Mouse (Mus musculus) embryonic facial prominence, embryonic 15.5 days (tissue): ENCODE data around the gene Scn5a. TPM values are rescaled to one million over a fixed set of nuclear protein-coding genes. Genes with fewer than 3 reads are reported as not detected.

ENCODE experiments used
- ATAC-seq: fragments of 200-750 bp; cut with Nextera tagmentation; 2 replicates; pipeline ENCODE4 v1.8.0; 2017; ENCODE audit warnings: low read depth, moderate TSS enrichment; ENCODE audit not compliant: insufficient number of reproducible peaks, low FRiP score, low TSS enrichment
- H3K27ac ChIP-seq: fragments of 300-500 bp; sonication (generic); replicated peaks from 2 replicates; pipeline ENCODE4 v1.5.1; 2015; ENCODE audit warnings: mild to moderate bottlenecking, inconsistent platforms
- H3K27me3 ChIP-seq: fragments of 300-500 bp; sonication (generic); 2 replicates; pipeline ENCODE4 v1.6.1; 2015; ENCODE audit warnings: inconsistent platforms
- H3K36me3 ChIP-seq: fragments of 300-500 bp; sonication (generic); 2 replicates; pipeline ENCODE4 v1.6.1; 2015; ENCODE audit warnings: mild to moderate bottlenecking, inconsistent platforms
- H3K4me1 ChIP-seq: fragments of 300-500 bp; sonication (generic); 2 replicates; pipeline ENCODE4 v1.6.1; 2015; ENCODE audit warnings: inconsistent platforms
- H3K4me2 ChIP-seq: fragments of 300-500 bp; sonication (generic); replicated peaks from 2 replicates; pipeline ENCODE4 v1.6.1; 2015; ENCODE audit warnings: mild to moderate bottlenecking, inconsistent platforms
- H3K4me3 ChIP-seq: fragments of 300-500 bp; sonication (generic); replicated peaks from 2 replicates; pipeline ENCODE4 v1.5.1; 2015; ENCODE audit warnings: mild to moderate bottlenecking, inconsistent platforms
- H3K9ac ChIP-seq: fragments of 300-500 bp; sonication (generic); 2 replicates; pipeline ENCODE4 v1.6.1; 2015; ENCODE audit warnings: inconsistent platforms
- H3K9me3 ChIP-seq: fragments of 300-500 bp; sonication (generic); replicated peaks from 2 replicates; pipeline ENCODE4 v1.6.1; 2016; ENCODE audit warnings: inconsistent platforms
- WGBS: fragments of 180-500 bp; shearing (Covaris S2); methylation state at CpG from one replicate; pipeline ENCODE4 v1.1.7; 2015; 5-methylcytosine and 5-hydroxymethylcytosine counted together
- polyA plus RNA-seq: library from polyadenylated mRNA; unstranded; fragments of >200 nt; fragmentation: Nextera tagmentation; extraction: Ambion mirVana; gene quantifications from 2 replicates; pipeline ENCODE4 v1.2.1, GENCODE M21; 2015

Gene Scn5a
- polyA plus RNA-seq, 1 experiment from 2014 or later, result 0.80 TPM

- Histone ChIP-seq H3K36me3 (no peaks in the 10 kb centered on the region), H3K4me1 (no peaks in the 10 kb centered on the region), H3K27ac (no peak overlapping the region), H3K4me2 (no peak overlapping the region), H3K9me3 (0 out of 2 replicates have a peak, but pooled peaks cover 4% of the 10 kb centered on the region), H3K27me3 (no peaks in the 10 kb centered on the region), H3K4me3 (no peak overlapping the region), H3K9ac (no peak overlapping the region)
- 61% methylated on average over 11 of the region's 11 CpGs for WGBS
- no peak for ATAC-seq
Measured at GRCm38 (mm10) chr9:119504981-119505658, 73.7 kb downstream of the Scn5a start.

- Histone ChIP-seq H3K9me3 (0 out of 2 replicates have a peak, but pooled peaks cover 4% of the 10 kb centered on the region), H3K4me1 (no peaks in the 10 kb centered on the region), H3K27ac (no peak overlapping the region), H3K4me3 (no peak overlapping the region), H3K9ac (no peak overlapping the region), H3K36me3 (no peaks in the 10 kb centered on the region), H3K4me2 (no peak overlapping the region), H3K27me3 (no peaks in the 10 kb centered on the region)
- 89% methylated on average over 9 of the region's 9 CpGs for WGBS
- no peak for ATAC-seq
Measured at GRCm38 (mm10) chr9:119503613-119504012, 75.2 kb downstream of the Scn5a start.

- Histone ChIP-seq H3K36me3 (no peaks in the 10 kb centered on the region), H3K27me3 (no peaks in the 10 kb centered on the region), H3K9ac (no peak overlapping the region), H3K27ac (no peak overlapping the region), H3K4me2 (no peak overlapping the region), H3K4me1 (peaks cover 7% of the 10 kb centered on the region; the same call in 1 of the 2 replicates), H3K4me3 (no peak overlapping the region), H3K9me3 (no peaks in the 10 kb centered on the region)
- ATAC-seq, result no peak
- WGBS, result 74% methylated on average over 7 of the region's 7 CpGs
Measured at GRCm38 (mm10) chr9:119498885-119499284, 79.9 kb downstream of the Scn5a start.

- no peaks in the 10 kb centered on the region for H3K27me3 ChIP-seq
- whole genome bisulfite sequencing, result 86% methylated on average over 9 of the region's 9 CpGs
Measured at GRCm38 (mm10) chr9:119498247-119498607, 80.6 kb downstream of the Scn5a start.

GRCm38 (mm10) chr9:119497546-119498246 lies 81.1 kb downstream of the Scn5a start:
- Histone ChIP-seq H3K4me2 (no peak overlapping the region), H3K4me3 (no peak overlapping the region), H3K9ac (no peak overlapping the region), H3K27ac (no peak overlapping the region), H3K27me3 (no peaks in the 10 kb centered on the region), H3K36me3 (no peaks in the 10 kb centered on the region), H3K4me1 (peaks cover 7% of the 10 kb centered on the region; the same call in 1 of the 2 replicates), H3K9me3 (no peaks in the 10 kb centered on the region)
- ATAC-seq, result no peak
- 85% methylated on average over 15 of the region's 15 CpGs for WGBS

More at GRCm38 (mm10) chr9:119498247-119498607, 80.6 kb downstream of the Scn5a start:
- Histone ChIP-seq H3K9me3 (no peaks in the 10 kb centered on the region), H3K36me3 (no peaks in the 10 kb centered on the region), H3K27ac (no peak overlapping the region), H3K4me2 (no peak overlapping the region), H3K4me1 (peaks cover 7% of the 10 kb centered on the region; the same call in 1 of the 2 replicates), H3K9ac (no peak overlapping the region), H3K4me3 (no peak overlapping the region)
- no peak for ATAC-seq

GRCm38 (mm10) chr9:119496960-119497359 lies 81.9 kb downstream of the Scn5a start:
- Histone ChIP-seq H3K4me1 (peaks cover 7% of the 10 kb centered on the region; the same call in 1 of the 2 replicates), H3K9me3 (no peaks in the 10 kb centered on the region), H3K9ac (no peak overlapping the region), H3K27ac (no peak overlapping the region), H3K4me2 (no peak overlapping the region), H3K4me3 (no peak overlapping the region), H3K27me3 (no peaks in the 10 kb centered on the region), H3K36me3 (no peaks in the 10 kb centered on the region)
- 43% methylated on average over 5 of the region's 5 CpGs for WGBS
- ATAC-seq, result no peak

GRCm38 (mm10) chr9:119496354-119496753 lies 82.5 kb downstream of the Scn5a start:
- H3K9ac ChIP-seq, result no peak overlapping the region
- H3K9me3 ChIP-seq, result no peaks in the 10 kb centered on the region
- no peaks in the 10 kb centered on the region for H3K27me3 ChIP-seq
- 71% methylated on average over 9 of the region's 9 CpGs for WGBS
- no peak overlapping the region for H3K4me2 ChIP-seq
- no peaks in the 10 kb centered on the region for H3K36me3 ChIP-seq
- no peak overlapping the region for H3K4me3 ChIP-seq
- H3K27ac ChIP-seq, result no peak overlapping the region
- peaks cover 7% of the 10 kb centered on the region; the same call in 1 of the 2 replicates for H3K4me1 ChIP-seq
- no peak for ATAC-seq

- WGBS, result 81% methylated on average over 13 of the region's 13 CpGs
- ATAC-seq, result no peak
- Histone ChIP-seq H3K9ac (no peak overlapping the region), H3K4me2 (no peak overlapping the region), H3K27me3 (no peaks in the 10 kb centered on the region), H3K4me3 (no peak overlapping the region), H3K36me3 (no peaks in the 10 kb centered on the region), H3K27ac (no peak overlapping the region), H3K9me3 (no peaks in the 10 kb centered on the region), H3K4me1 (0 out of 2 replicates have a peak, but pooled peaks cover 5% of the 10 kb centered on the region)
Measured at GRCm38 (mm10) chr9:119484868-119485267, 93.9 kb downstream of the Scn5a start.

GRCm38 (mm10) chr9:119484420-119484819 lies 94.4 kb downstream of the Scn5a start:
- ATAC-seq, result no peak
- 0 out of 2 replicates have a peak, but pooled peaks cover 5% of the 10 kb centered on the region for H3K4me1 ChIP-seq
- H3K27ac ChIP-seq, result no peak overlapping the region
- no peak overlapping the region for H3K4me2 ChIP-seq
- 69% methylated on average over 9 of the region's 9 CpGs for WGBS
- H3K9ac ChIP-seq, result no peak overlapping the region
- H3K4me3 ChIP-seq, result no peak overlapping the region
- no peaks in the 10 kb centered on the region for H3K36me3 ChIP-seq
- no peaks in the 10 kb centered on the region for H3K27me3 ChIP-seq
- H3K9me3 ChIP-seq, result no peaks in the 10 kb centered on the region

- no peak overlapping the region for H3K9ac ChIP-seq
- H3K36me3 ChIP-seq, result no peaks in the 10 kb centered on the region
- H3K4me2 ChIP-seq, result 0 out of 2 replicates have a peak overlapping the region, but pooled peaks have one; percentile 4
- no peaks in the 10 kb centered on the region for H3K9me3 ChIP-seq
- 44% methylated on average over 23 of the region's 23 CpGs for WGBS
- H3K27ac ChIP-seq, result no peak overlapping the region
- H3K4me1 ChIP-seq, result 0 out of 2 replicates have a peak, but pooled peaks cover 5% of the 10 kb centered on the region
- 0 out of 2 replicates have a peak, but pooled peaks have one; percentile 35 for ATAC-seq
- H3K4me3 ChIP-seq, result no peak overlapping the region
- no peaks in the 10 kb centered on the region for H3K27me3 ChIP-seq
Measured at GRCm38 (mm10) chr9:119483554-119484353, 95.1 kb downstream of the Scn5a start.

GRCm38 (mm10) chr9:119481612-119482011 lies 97.2 kb downstream of the Scn5a start:
- H3K4me1 ChIP-seq, result 0 out of 2 replicates have a peak, but pooled peaks cover 5% of the 10 kb centered on the region
- WGBS, result 80% methylated on average over 4 of the region's 4 CpGs
- no peak for ATAC-seq

More at GRCm38 (mm10) chr9:119481612-119482011, 97.2 kb downstream of the Scn5a start:
- no peaks in the 10 kb centered on the region for H3K27me3 ChIP-seq
- H3K4me3 ChIP-seq, result no peak overlapping the region
- no peaks in the 10 kb centered on the region for H3K9me3 ChIP-seq
- no peak overlapping the region for H3K4me2 ChIP-seq
- no peak overlapping the region for H3K9ac ChIP-seq
- no peak overlapping the region for H3K27ac ChIP-seq
- no peaks in the 10 kb centered on the region for H3K36me3 ChIP-seq
